Mouse (Mus musculus) CH12F3 (cell line): ENCODE results near the gene Pmvk.

ENCODE experiments used
- in situ Hi-C: fragments of 300-500 bp; cut with MboI; formaldehyde crosslinking; loops from 2 replicates; pipeline ENCODE4 v1.14.3; 2020; ENCODE audit warnings: low sequenced_read_pairs

Pmvk gene

GRCm38 (mm10) chr3:89454401-89455177, at the start of gene Pmvk:
Gene Pmvk, plus strand, starts transcription at chr3:89454541.
- in situ Hi-C loops: no loop called here

GRCm38 (mm10) chr3:89406887-89407286, 47.5 kb upstream of the Pmvk start:
- in situ Hi-C loops: no loop called here

DNA sequence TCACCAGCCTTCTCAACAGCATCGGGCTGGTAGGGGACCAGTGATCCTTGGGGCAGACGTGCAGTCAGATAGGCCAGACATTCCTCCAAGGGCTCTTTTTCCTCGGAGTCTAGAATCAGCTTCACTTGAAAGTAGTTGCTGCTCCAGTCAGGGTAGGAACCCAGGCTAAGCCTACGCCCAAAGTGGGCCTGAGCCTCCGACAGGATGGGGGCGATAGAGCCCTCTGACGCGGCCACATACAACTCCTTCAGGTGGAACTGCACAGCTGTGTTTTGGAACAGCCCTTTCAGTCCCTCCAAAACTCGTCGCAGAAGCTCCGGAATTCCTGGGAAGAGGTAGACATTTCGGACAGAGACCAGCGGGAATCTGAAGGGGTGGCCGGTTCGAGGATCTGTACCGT, 45.9 kb upstream of the Pmvk start:
- in situ Hi-C loops: no loop called here

DNA sequence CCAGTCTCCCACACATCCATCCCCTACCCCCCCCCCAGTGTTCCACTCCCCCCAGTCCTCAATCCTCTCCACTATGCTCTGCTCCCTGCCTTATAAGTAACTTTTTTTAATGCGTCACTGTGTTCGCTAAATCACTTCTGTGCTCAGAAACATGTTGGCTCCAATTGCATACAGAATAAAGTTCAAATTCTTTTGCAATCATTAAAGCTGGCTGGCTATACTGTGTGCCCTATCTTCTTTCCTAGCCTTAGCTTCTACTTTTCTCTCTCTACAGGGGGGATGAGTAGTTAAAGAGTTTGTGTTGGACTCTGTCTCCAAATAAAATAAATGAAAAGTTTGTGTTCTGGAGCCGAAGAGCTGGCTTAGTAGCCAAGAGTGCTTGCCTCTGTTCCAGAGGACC, 44.6 kb upstream of the Pmvk start:
- in situ Hi-C loops: no loop called here

- in situ Hi-C loops: no loop called here
These were observed 43.5 kb upstream of the Pmvk start for GRCm38 (mm10) chr3:89410864-89411263.

- in situ Hi-C loops: no loop called here
These were observed 42.6 kb upstream of the Pmvk start, which contains the start of gene Flad1 for GRCm38 (mm10) chr3:89411490-89412393. Gene Flad1, minus strand, starts transcription at chr3:89411870.

- in situ Hi-C loops: no loop called here
These were observed 38.2 kb upstream of the Pmvk start for GRCm38 (mm10) chr3:89416158-89416557.

- in situ Hi-C loops: no loop called here
These were observed 37.2 kb upstream of the Pmvk start for GRCm38 (mm10) chr3:89417131-89417530.

DNA sequence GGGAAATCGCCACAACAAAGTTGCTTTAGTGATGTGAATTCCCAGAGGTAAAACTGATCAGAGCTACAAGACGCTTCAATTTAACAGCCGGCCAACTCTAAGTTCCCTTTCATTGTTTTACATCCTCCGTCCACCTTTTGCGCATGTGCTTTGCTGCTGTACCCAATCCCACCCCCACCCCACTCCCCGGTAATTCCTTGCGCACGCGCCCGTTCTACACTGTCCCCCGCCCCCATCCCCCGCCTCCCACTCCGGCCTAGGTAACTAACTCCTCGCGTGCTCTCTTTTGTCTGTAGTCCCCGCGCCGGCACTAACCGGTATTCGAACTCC, 36.5 kb upstream of the Pmvk start:
- in situ Hi-C loops: no loop called here

DNA sequence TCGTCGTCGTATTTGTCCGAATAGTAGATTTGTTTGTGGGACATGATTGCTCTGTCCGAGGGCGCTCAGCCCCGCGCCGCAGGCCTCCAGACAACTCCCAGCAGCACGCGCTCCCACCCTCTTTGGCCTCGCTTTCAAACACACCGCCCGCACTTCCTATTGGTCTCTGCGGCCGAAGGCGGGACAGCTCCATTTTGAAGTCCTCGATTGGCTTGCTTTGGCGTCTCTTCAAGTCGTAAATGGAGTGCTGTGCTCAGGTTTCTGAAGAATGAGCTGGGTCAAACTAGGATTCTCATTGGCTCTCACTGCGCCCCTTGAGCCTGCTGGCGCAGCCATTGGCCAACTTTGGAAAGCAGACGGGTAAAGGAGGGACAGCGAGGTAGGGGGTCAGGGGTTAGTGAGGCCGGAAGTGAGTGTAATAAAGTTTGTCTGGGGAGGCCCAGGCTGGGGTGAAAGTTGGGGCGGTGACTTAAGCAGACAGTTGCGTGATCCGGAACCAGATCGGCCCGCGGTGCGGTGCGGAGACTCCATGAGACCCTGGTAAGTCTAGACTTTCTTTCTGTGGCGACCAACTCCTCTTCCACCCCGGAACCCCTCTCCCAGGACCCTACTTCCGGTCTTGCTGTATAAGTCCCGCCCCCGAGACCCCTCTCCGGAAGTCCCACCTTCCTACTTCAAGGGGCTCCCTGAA, 36.0 kb upstream of the Pmvk start, which contains the start of the genes Cks1b and Shc1:
Gene Cks1b, minus strand, starts transcription at position 214 of the 691 bp plus-strand sequence.
Gene Shc1, plus strand, starts transcription at position 274 of the 691 bp plus-strand sequence.
- in situ Hi-C loops: no loop called here

DNA sequence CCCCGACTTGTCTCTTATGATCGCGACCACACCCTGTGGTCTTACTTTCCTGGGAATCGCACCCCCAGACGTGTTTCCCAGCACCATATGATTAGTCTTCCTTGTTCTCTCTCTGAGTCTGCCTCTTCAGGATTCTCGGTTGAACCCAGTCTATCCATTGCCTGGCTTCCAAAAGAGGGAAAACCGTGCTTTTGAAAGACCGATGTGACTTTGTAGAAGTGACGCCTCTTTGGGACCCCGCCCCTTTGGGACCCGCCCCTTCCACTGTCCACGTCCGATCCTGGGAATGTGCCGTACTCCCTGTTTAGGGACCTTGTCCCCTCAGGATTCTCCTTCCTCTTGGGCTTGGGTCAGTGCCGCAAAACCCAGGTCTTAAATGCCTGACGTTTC, 35.5 kb upstream of the Pmvk start:
- in situ Hi-C loops: no loop called here

DNA sequence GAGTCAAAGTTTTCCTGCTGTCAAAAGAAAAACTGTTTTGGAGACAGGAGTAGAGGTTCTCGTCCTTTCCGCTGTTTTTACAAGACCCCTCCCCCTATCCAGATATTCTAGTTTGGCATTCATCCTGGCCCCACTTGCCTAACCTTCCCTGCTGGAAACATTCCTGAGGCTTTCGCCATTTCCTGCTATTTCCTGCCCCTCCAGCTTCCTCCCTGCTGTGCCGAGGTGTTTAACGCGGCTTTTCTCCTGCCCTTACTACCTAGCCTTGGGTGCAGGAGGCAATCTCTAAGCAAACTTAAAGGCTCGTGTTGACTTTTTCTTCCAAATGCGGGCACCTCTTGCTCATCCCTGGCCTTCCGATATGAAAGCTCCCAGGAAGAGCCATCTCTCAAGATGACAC, 34.8 kb upstream of the Pmvk start:
- in situ Hi-C loops: no loop called here

DNA sequence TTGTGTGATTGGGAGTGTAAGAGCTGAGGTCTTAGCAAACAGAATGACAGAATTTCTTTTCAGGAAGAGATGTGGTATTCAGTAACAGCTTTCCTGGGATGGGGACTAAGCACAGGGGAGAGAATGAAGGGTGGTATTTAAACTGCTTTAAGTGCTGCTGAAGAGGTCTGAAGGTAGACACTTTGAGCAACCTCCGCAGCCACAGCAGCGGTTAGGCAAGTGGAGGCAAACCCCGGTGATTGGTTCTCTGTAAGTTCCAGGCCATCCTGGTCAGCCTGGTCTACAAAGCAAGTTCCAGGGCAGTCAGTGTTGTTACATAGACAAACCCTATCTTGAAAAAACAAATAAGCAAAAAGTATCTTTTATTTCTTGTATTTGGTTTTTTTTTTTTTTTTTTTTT, 34.4 kb upstream of the Pmvk start:
- in situ Hi-C loops: no loop called here

- in situ Hi-C loops: no loop called here
These were observed 33.9 kb upstream of the Pmvk start for GRCm38 (mm10) chr3:89420421-89420820.

DNA sequence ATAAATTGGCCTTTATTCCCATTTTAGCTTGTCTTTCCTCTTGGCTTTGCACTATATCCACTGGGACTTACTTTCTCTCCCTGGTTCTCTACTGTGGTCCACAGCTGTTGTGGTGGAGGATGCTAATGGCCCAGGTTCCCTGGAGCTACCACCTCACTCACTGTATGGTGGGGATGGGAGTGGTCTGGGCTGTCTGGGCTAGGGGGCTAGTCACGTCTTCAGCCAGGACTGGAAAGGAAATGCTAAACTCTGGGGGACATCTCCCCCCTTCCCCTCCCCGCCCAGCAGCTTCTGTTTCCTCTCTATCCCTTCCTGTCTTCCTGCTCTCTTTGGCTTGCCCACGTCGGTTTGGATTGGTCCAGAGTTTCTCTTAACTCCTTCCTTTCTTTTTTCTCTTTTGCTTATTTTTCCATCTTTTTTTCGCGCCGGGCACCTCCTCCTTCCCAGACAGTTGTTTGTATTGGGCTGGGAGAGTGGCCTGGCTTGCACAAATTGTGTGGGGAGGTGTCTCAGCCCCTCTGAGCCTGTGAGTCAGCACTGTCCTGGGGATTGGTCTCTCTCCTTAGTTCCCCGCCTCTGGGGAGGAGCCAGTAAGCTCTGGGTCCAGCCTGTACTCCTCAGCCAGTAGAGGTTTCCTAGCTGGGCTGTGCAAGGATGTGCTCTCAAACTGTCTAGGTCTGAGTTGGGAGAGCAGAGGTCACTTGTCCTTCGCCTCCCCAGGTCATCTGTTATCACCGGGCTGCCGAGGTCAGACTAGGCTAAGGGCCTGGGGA, 33.2 kb upstream of the Pmvk start:
- in situ Hi-C loops: no loop called here

- in situ Hi-C loops: no loop called here
These were observed 32.4 kb upstream of the Pmvk start for GRCm38 (mm10) chr3:89421810-89422473.

DNA sequence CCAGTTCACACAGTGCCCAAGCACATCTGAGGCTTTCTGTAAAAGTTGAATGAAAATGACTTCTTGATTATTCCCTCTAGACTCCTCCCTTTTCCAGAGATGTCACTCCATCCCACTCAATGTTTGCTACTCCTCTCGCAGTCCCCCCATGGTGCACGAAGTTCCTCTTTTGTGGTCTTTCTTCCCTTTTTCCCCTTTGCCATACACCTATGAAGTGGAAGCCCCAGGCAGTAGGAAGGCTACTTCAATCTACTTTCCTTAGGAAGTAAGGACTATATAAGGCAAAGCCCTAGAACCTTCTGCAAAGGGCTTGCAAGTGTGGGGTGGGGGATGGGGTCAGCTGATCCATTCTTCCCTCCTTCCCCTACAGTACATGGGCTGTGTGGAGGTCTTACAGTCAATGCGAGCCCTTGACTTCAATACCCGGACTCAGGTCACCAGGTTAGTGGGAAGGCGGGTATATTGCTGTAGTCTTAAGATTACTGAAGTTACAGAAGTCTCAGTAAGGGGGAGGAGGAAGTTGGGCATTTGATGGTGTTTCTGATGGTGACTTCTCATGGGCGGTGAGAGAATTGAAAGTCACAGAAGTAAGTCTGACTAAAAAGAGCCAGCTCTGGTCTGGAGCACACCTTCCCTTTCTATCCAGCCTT, 31.7 kb upstream of the Pmvk start:
- in situ Hi-C loops: no loop called here

- in situ Hi-C loops: no loop called here
These were observed 29.8 kb upstream of the Pmvk start for GRCm38 (mm10) chr3:89424416-89425140.

DNA sequence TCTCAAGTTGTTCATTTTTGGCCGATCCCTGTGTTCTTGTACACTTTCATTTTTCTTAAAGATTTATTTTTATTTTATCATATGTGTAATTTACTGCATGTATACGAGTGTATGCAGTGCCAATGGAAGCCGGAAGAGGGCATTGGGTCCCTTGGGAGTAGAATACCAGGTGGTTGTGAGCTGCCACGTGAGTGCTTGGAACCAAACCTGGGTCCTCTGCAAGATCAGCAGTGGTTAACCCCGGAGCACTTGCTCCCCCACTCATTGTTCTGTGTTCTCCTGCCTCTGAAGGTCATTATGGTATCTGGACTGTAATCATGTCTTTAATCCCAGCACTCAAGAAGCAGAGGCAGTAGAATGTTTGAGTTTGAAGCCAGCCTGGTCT, 29.2 kb upstream of the Pmvk start:
- in situ Hi-C loops: no loop called here
